In genomic region chr14:46815640-46816039, GRCm38 (mm10) we compare ENCODE assay signal across 26 mouse cellular contexts. TPM values are rescaled to one million over a fixed set of nuclear protein-coding genes. Genes with fewer than 3 reads are reported as not detected.
A peak's percentile ranks its signal among the peaks of the same experiment; 100 is the strongest.
DNase-seq lines count a peak whose midpoint lies in the region; ATAC-seq and TF ChIP-seq lines count a peak whose summit lies in the region.
"Had no signal": no experiment of that assay in that cellular context is flagged by ENCODE, and none has a peak within 500 bp of the region (broad histone marks: within the 10 kb centered on the region; RNA-seq: fewer than 3 reads in every experiment).

No protein-coding gene starts in this region.

- TF ChIP-seq CTCF in G1E (IDR thresholded peaks at IDR 0.05; ENCODE audit: low read depth, low read length) = no peak
- no peak for TF ChIP-seq CTCF in liver, embryonic 14.5 days (IDR thresholded peaks at IDR 0.05; ENCODE audit: low read depth)

- no peak overlapping the region for H3K27ac ChIP-seq in heart, embryonic 10.5 days
- H3K27ac ChIP-seq in liver, embryonic 14.5 days = peak overlapping the region; percentile 8
- no peak overlapping the region for H3K27ac ChIP-seq in kidney, embryonic 15.5 days
- H3K27ac ChIP-seq: forebrain, embryonic 15.5 days; hindbrain, embryonic 12.5 days; neural tube, embryonic 13.5 days had no signal

- H3K9me3 ChIP-seq in heart, embryonic 10.5 days = no peaks in the 10 kb centered on the region
- no peaks in the 10 kb centered on the region for H3K9me3 ChIP-seq in G1E (replicated peaks)
- H3K9me3 ChIP-seq in liver, embryonic 14.5 days (ENCODE audit: control insufficient read depth, low read length) = no peaks in the 10 kb centered on the region
- H3K9me3 ChIP-seq in kidney, embryonic 15.5 days (replicated peaks) = no peaks in the 10 kb centered on the region
- H3K9me3 ChIP-seq: forebrain, embryonic 15.5 days; hindbrain, embryonic 12.5 days; neural tube, embryonic 13.5 days had no signal

- no peak overlapping the region for H3K4me3 ChIP-seq in heart, embryonic 10.5 days
- no peak overlapping the region for H3K4me3 ChIP-seq in G1E (ENCODE audit: low read depth, low read length)
- no peak overlapping the region for H3K4me3 ChIP-seq in liver, embryonic 14.5 days (ENCODE audit: insufficient read depth in 1 of 2, low read depth in 2 of 2, low read length in 2 of 2)
- H3K4me3 ChIP-seq in kidney, embryonic 15.5 days (replicated peaks) = no peak overlapping the region
- H3K4me3 ChIP-seq: forebrain, embryonic 15.5 days; hindbrain, embryonic 12.5 days; neural tube, embryonic 13.5 days had no signal

- H3K4me2 ChIP-seq in liver, embryonic 14.5 days (ENCODE audit: low read depth) = peak overlapping the region; percentile 28
- no peak overlapping the region for H3K4me2 ChIP-seq in kidney, embryonic 15.5 days
- H3K4me2 ChIP-seq: forebrain, embryonic 15.5 days; hindbrain, embryonic 12.5 days; neural tube, embryonic 13.5 days had no signal

- no peak overlapping the region for H3K9ac ChIP-seq in liver, embryonic 14.5 days (replicated peaks)
- no peak overlapping the region for H3K9ac ChIP-seq in kidney, embryonic 15.5 days
- H3K9ac ChIP-seq: forebrain, embryonic 15.5 days; hindbrain, embryonic 12.5 days; neural tube, embryonic 13.5 days had no signal

- H3K36me3 ChIP-seq in heart, embryonic 10.5 days = peaks cover 56% of the 10 kb centered on the region
- peaks cover 75% of the 10 kb centered on the region for H3K36me3 ChIP-seq in G1E (replicated peaks)
- peaks cover 27% of the 10 kb centered on the region for H3K36me3 ChIP-seq in liver, embryonic 14.5 days (replicated peaks; ENCODE audit: control insufficient read depth, insufficient read depth, low read depth)
- peaks cover 63% of the 10 kb centered on the region for H3K36me3 ChIP-seq in kidney, embryonic 15.5 days

- H3K4me1 ChIP-seq in heart, embryonic 10.5 days = peaks cover 11% of the 10 kb centered on the region
- H3K4me1 ChIP-seq in G1E (ENCODE audit: insufficient read depth, low read depth, low read length) = peaks cover 47% of the 10 kb centered on the region
- H3K4me1 ChIP-seq in liver, embryonic 14.5 days (replicated peaks; ENCODE audit: control insufficient read depth in 2 of 2, insufficient read depth in 2 of 2, low read length in 1 of 2) = peaks cover 21 to 24% of the 10 kb centered on the region in 2 experiments
- H3K4me1 ChIP-seq in kidney, embryonic 15.5 days = peaks cover 7% of the 10 kb centered on the region

- ATAC-seq in G1E (ENCODE audit: extremely low read depth, insufficient number of reproducible peaks, low FRiP score, poor library complexity, severe bottlenecking) = peak; percentile 88
- ATAC-seq in erythroblast, adult 5-6 weeks (replicated peaks; ENCODE audit: low FRiP score, poor library complexity, severe bottlenecking) = peak; percentile 89
- peak; percentile 79 for ATAC-seq in liver, embryonic 14.5 days (ENCODE audit: insufficient read depth)
- ATAC-seq in kidney, embryonic 15.5 days (replicated peaks; ENCODE audit: low FRiP score) = no peak
- ATAC-seq: forebrain, embryonic 15.5 days; intestine, postnatal 0 days; Patski had no signal

- intact Hi-C loops in heart, postnatal 36 days (cut with DNase I) = no loop called here

- no peaks in the 10 kb centered on the region for H3K27me3 ChIP-seq in heart, embryonic 10.5 days (ENCODE audit: insufficient read depth, poor library complexity, severe bottlenecking)
- no peaks in the 10 kb centered on the region for H3K27me3 ChIP-seq in G1E (ENCODE audit: insufficient read depth, low read length)
- H3K27me3 ChIP-seq in liver, embryonic 14.5 days (ENCODE audit: control insufficient read depth, insufficient read depth, low read length) = no peaks in the 10 kb centered on the region
- no peaks in the 10 kb centered on the region for H3K27me3 ChIP-seq in kidney, embryonic 15.5 days
- H3K27me3 ChIP-seq: forebrain, embryonic 15.5 days; hindbrain, embryonic 12.5 days; neural tube, embryonic 13.5 days; Patski had no signal

- peak; percentile 80 for DNase-seq in heart, embryonic 10.5 days (ENCODE audit: low spot score)
- no peak for DNase-seq in heart, postnatal 36 days
- peak; percentile 26 for DNase-seq in G1E (ENCODE audit: low spot score)
- DNase-seq in liver, embryonic 14.5 days (ENCODE audit: low read depth in 3 of 3, low spot score in 3 of 3) = peak in 1 of 3 experiments; percentile 44
- DNase-seq in neural tube, embryonic 10.5 days (ENCODE audit: extremely low spot score, low spot score) = no peak
- DNase-seq in urinary bladder, postnatal 10 days (ENCODE audit: low spot score) = no peak
- DNase-seq: adrenal gland, adult 2 months; cerebellum, adult 2 months; cerebellum, postnatal 25 days; embryo, embryonic 11 days; heart, postnatal 10 days; kidney, postnatal 10 days; lung, adult 18-20 months; lung, postnatal 10 days; midbrain, embryonic 14.5 days; retina, postnatal 1 day; thymus, postnatal 25 days had no signal

- TF ChIP-seq EP300 in liver, embryonic 14.5 days (IDR thresholded peaks at IDR 0.05; ENCODE audit: low read depth) = 0 out of 2 replicates have a peak, but pooled peaks have one; percentile 33

- WGBS in heart, embryonic 10.5 days = 54% methylated on average over 6 of the region's 6 CpGs
- 24% methylated on average over 6 of the region's 6 CpGs for WGBS in liver, embryonic 14.5 days (ENCODE audit: insufficient replicate concordance)
- WGBS in kidney, embryonic 15.5 days = 90% methylated on average over 6 of the region's 6 CpGs

RNA-seq across cellular contexts. Expression of gene Gmfb, which starts 6.4 kb away (rescaled TPM):
- polyA plus RNA-seq in heart, embryonic 10.5 days (2016; fragmentation: Nextera tagmentation; extraction: Ambion mirVana) = 73.6 and 75.6 TPM in 2 replicates
- 10 to 100 TPM; 28.0 to 31.3 TPM for total RNA-seq in heart, postnatal 36 days (2021)
- 130 and 131 TPM in 2 replicates for total RNA-seq in G1E (2014; fragmentation: Nextera tagmentation)
- 212 and 243 TPM in 2 replicates for total RNA-seq in G1E (2017)
- polyA plus RNA-seq in G1E (2012) = 3.0 and 5.2 TPM in 2 replicates
- total RNA-seq in erythroblast, adult 5-6 weeks (2015; ENCODE audit: low replicate concordance) = 20.4 and 31.3 TPM in 2 replicates
- 23.1 and 25.0 TPM in 2 replicates for total RNA-seq in erythroblast, adult 5-6 weeks (2017; ENCODE audit: low replicate concordance)
- 9.3 and 13.8 TPM in 2 replicates for polyA plus RNA-seq in liver, embryonic 14.5 days (2012; rRNA removed)
- polyA plus RNA-seq in liver, embryonic 14.5 days (2014; fragmentation: Nextera tagmentation; extraction: Ambion mirVana) = 33.9 and 34.5 TPM in 2 replicates
- polyA plus RNA-seq in kidney, embryonic 15.5 days (2015; fragmentation: Nextera tagmentation; extraction: Ambion mirVana) = 72.3 and 75.2 TPM in 2 replicates

RNA-seq across cellular contexts. Expression of gene Cgrrf1, which starts 16.3 kb away (rescaled TPM):
- polyA plus RNA-seq in heart, embryonic 10.5 days (2016; fragmentation: Nextera tagmentation; extraction: Ambion mirVana) = 30.1 and 33.8 TPM in 2 replicates
- 10 to 100 TPM; 31.8 to 37.1 TPM for total RNA-seq in heart, postnatal 36 days (2021)
- total RNA-seq in G1E (2014; fragmentation: Nextera tagmentation) (30.0 and 30.8 TPM in 2 replicates), G1E (2017) (36.0 and 46.4 TPM in 2 replicates)
- 9.0 and 10.9 TPM in 2 replicates for polyA plus RNA-seq in G1E (2012)
- 15.0 and 21.3 TPM in 2 replicates for total RNA-seq in erythroblast, adult 5-6 weeks (2015; ENCODE audit: low replicate concordance)
- 11.1 and 13.0 TPM in 2 replicates for total RNA-seq in erythroblast, adult 5-6 weeks (2017; ENCODE audit: low replicate concordance)
- 6.2 and 9.7 TPM in 2 replicates for polyA plus RNA-seq in liver, embryonic 14.5 days (2012; rRNA removed)
- polyA plus RNA-seq in liver, embryonic 14.5 days (2014; fragmentation: Nextera tagmentation; extraction: Ambion mirVana) = 19.7 and 24.1 TPM in 2 replicates
- polyA plus RNA-seq in kidney, embryonic 15.5 days (2015; fragmentation: Nextera tagmentation; extraction: Ambion mirVana) = 27.8 and 29.9 TPM in 2 replicates

RNA-seq across cellular contexts. Expression of gene Cnih1, which starts 27.4 kb away (rescaled TPM):
- 197 and 200 TPM in 2 replicates for polyA plus RNA-seq in heart, embryonic 10.5 days (2016; fragmentation: Nextera tagmentation; extraction: Ambion mirVana)
- total RNA-seq in heart, postnatal 36 days (2021) = 10 to 100 TPM; 51.1 to 51.7 TPM
- total RNA-seq in G1E (2014; fragmentation: Nextera tagmentation) (51.9 and 61.7 TPM in 2 replicates), G1E (2017) (55.0 and 62.0 TPM in 2 replicates)
- 177 and 216 TPM in 2 replicates for polyA plus RNA-seq in G1E (2012)
- total RNA-seq in erythroblast, adult 5-6 weeks (2015; ENCODE audit: low replicate concordance) = 30.1 and 32.5 TPM in 2 replicates
- 9.3 and 26.3 TPM in 2 replicates for total RNA-seq in erythroblast, adult 5-6 weeks (2017; ENCODE audit: low replicate concordance)
- 33.8 and 39.3 TPM in 2 replicates for polyA plus RNA-seq in liver, embryonic 14.5 days (2012; rRNA removed)
- 84.0 and 87.1 TPM in 2 replicates for polyA plus RNA-seq in liver, embryonic 14.5 days (2014; fragmentation: Nextera tagmentation; extraction: Ambion mirVana)
- 178 and 184 TPM in 2 replicates for polyA plus RNA-seq in kidney, embryonic 15.5 days (2015; fragmentation: Nextera tagmentation; extraction: Ambion mirVana)

RNA-seq across cellular contexts. Expression of gene Cdkn3, which starts 55.3 kb away (rescaled TPM):
- polyA plus RNA-seq in heart, embryonic 10.5 days (2016; fragmentation: Nextera tagmentation; extraction: Ambion mirVana) = 46.8 and 52.6 TPM in 2 replicates
- total RNA-seq in heart, postnatal 36 days (2021) = 1 to 10 TPM in 1 of 2 experiments, under 1 TPM in 1; 0.78 to 1.5 TPM
- total RNA-seq in G1E (2014; fragmentation: Nextera tagmentation) = 11.2 and 21.7 TPM in 2 replicates
- total RNA-seq in G1E (2017) = 20.0 and 25.3 TPM in 2 replicates
- polyA plus RNA-seq in G1E (2012) = 1.4 TPM in 2 replicates
- total RNA-seq in erythroblast, adult 5-6 weeks (2015; ENCODE audit: low replicate concordance) = 42.4 and 47.5 TPM in 2 replicates
- 45.1 and 57.7 TPM in 2 replicates for total RNA-seq in erythroblast, adult 5-6 weeks (2017; ENCODE audit: low replicate concordance)
- 28.8 and 41.1 TPM in 2 replicates for polyA plus RNA-seq in liver, embryonic 14.5 days (2012; rRNA removed)
- 128 and 135 TPM in 2 replicates for polyA plus RNA-seq in liver, embryonic 14.5 days (2014; fragmentation: Nextera tagmentation; extraction: Ambion mirVana)
- 48.0 and 51.1 TPM in 2 replicates for polyA plus RNA-seq in kidney, embryonic 15.5 days (2015; fragmentation: Nextera tagmentation; extraction: Ambion mirVana)
- total RNA-seq: gastrocnemius, adult 8-10 months; layer of hippocampus, adult 18-20 months had no signal
- polyA plus RNA-seq: adrenal gland, adult 2 months had no signal

Comparison
In these comparisons a context has a peak if more than half of its experiments do, and no peak if none do; other contexts are left out.
1. DNase-seq: peak in heart, embryonic 10.5 days (single experiment) and G1E (single experiment); none in heart, postnatal 36 days (0 of 2), neural tube, embryonic 10.5 days (single experiment) and urinary bladder, postnatal 10 days (single experiment).